Mouse (Mus musculus): ENCODE data around the gene Fam186b. TPM values are rescaled to one million over a fixed set of nuclear protein-coding genes. Genes with fewer than 3 reads are reported as not detected.
A peak's percentile ranks its signal among the peaks of the same experiment; 100 is the strongest.

Gene Fam186b
- total RNA-seq, 1 experiment from 2014 or later, result 0.05 TPM

- ATAC-seq (replicated peaks in 1 of 2; ENCODE audit: insufficient read depth in 1 of 2, low FRiP score in 2 of 2, low TSS enrichment in 1 of 2, low read depth in 1 of 2, poor library complexity in 2 of 2, severe bottlenecking in 2 of 2), result no peak
Observed at GRCm38 (mm10) chr15:99326407-99326806, 30.7 kb upstream of the Fam186b start.

- no peak for ATAC-seq (replicated peaks in 1 of 2; ENCODE audit: insufficient read depth in 1 of 2, low FRiP score in 2 of 2, low TSS enrichment in 1 of 2, low read depth in 1 of 2, poor library complexity in 2 of 2, severe bottlenecking in 2 of 2)
Observed at GRCm38 (mm10) chr15:99325598-99325997, 29.9 kb upstream of the Fam186b start.

- no peak for ATAC-seq (replicated peaks in 1 of 2; ENCODE audit: insufficient read depth in 1 of 2, low FRiP score in 2 of 2, low TSS enrichment in 1 of 2, low read depth in 1 of 2, poor library complexity in 2 of 2, severe bottlenecking in 2 of 2)
Observed at GRCm38 (mm10) chr15:99324151-99324550, 28.5 kb upstream of the Fam186b start.

- no peak for ATAC-seq (replicated peaks in 1 of 2; ENCODE audit: insufficient read depth in 1 of 2, low FRiP score in 2 of 2, low TSS enrichment in 1 of 2, low read depth in 1 of 2, poor library complexity in 2 of 2, severe bottlenecking in 2 of 2)
Observed at GRCm38 (mm10) chr15:99320978-99321377, 25.3 kb upstream of the Fam186b start.

GRCm38 (mm10) chr15:99320168-99320674, 24.5 kb upstream of the Fam186b start:
- no peak for ATAC-seq (replicated peaks in 1 of 2; ENCODE audit: insufficient read depth in 1 of 2, low FRiP score in 2 of 2, low TSS enrichment in 1 of 2, low read depth in 1 of 2, poor library complexity in 2 of 2, severe bottlenecking in 2 of 2)

GRCm38 (mm10) chr15:99319411-99319871, 23.8 kb upstream of the Fam186b start:
- ATAC-seq (replicated peaks in 1 of 2; ENCODE audit: insufficient read depth in 1 of 2, low FRiP score in 2 of 2, low TSS enrichment in 1 of 2, low read depth in 1 of 2, poor library complexity in 2 of 2, severe bottlenecking in 2 of 2), result no peak

- no peak for ATAC-seq (replicated peaks in 1 of 2; ENCODE audit: insufficient read depth in 1 of 2, low FRiP score in 2 of 2, low TSS enrichment in 1 of 2, low read depth in 1 of 2, poor library complexity in 2 of 2, severe bottlenecking in 2 of 2)
Observed at GRCm38 (mm10) chr15:99318861-99319410, 23.2 kb upstream of the Fam186b start.

GRCm38 (mm10) chr15:99318071-99318470, 22.4 kb upstream of the Fam186b start:
- ATAC-seq (replicated peaks in 1 of 2; ENCODE audit: insufficient read depth in 1 of 2, low FRiP score in 2 of 2, low TSS enrichment in 1 of 2, low read depth in 1 of 2, poor library complexity in 2 of 2, severe bottlenecking in 2 of 2), result no peak

- no peak for ATAC-seq (replicated peaks in 1 of 2; ENCODE audit: insufficient read depth in 1 of 2, low FRiP score in 2 of 2, low TSS enrichment in 1 of 2, low read depth in 1 of 2, poor library complexity in 2 of 2, severe bottlenecking in 2 of 2)
Observed at GRCm38 (mm10) chr15:99317267-99317651, 21.6 kb upstream of the Fam186b start.

- ATAC-seq (replicated peaks in 1 of 2; ENCODE audit: insufficient read depth in 1 of 2, low FRiP score in 2 of 2, low TSS enrichment in 1 of 2, low read depth in 1 of 2, poor library complexity in 2 of 2, severe bottlenecking in 2 of 2), result peak; percentile 63 to 70; a peak in 3 of 4 replicates
Observed at GRCm38 (mm10) chr15:99316314-99317266, 20.9 kb upstream of the Fam186b start.

- no peak for ATAC-seq (replicated peaks in 1 of 2; ENCODE audit: insufficient read depth in 1 of 2, low FRiP score in 2 of 2, low TSS enrichment in 1 of 2, low read depth in 1 of 2, poor library complexity in 2 of 2, severe bottlenecking in 2 of 2)
Observed at GRCm38 (mm10) chr15:99314891-99315290, 19.2 kb upstream of the Fam186b start.

GRCm38 (mm10) chr15:99310617-99311016, 14.9 kb upstream of the Fam186b start:
- no peak for ATAC-seq (replicated peaks in 1 of 2; ENCODE audit: insufficient read depth in 1 of 2, low FRiP score in 2 of 2, low TSS enrichment in 1 of 2, low read depth in 1 of 2, poor library complexity in 2 of 2, severe bottlenecking in 2 of 2)

- ATAC-seq (replicated peaks in 1 of 2; ENCODE audit: insufficient read depth in 1 of 2, low FRiP score in 2 of 2, low TSS enrichment in 1 of 2, low read depth in 1 of 2, poor library complexity in 2 of 2, severe bottlenecking in 2 of 2), result no peak
Observed at GRCm38 (mm10) chr15:99309549-99309948, 13.9 kb upstream of the Fam186b start.

GRCm38 (mm10) chr15:99307476-99307875, 11.8 kb upstream of the Fam186b start:
- ATAC-seq (replicated peaks in 1 of 2; ENCODE audit: insufficient read depth in 1 of 2, low FRiP score in 2 of 2, low TSS enrichment in 1 of 2, low read depth in 1 of 2, poor library complexity in 2 of 2, severe bottlenecking in 2 of 2), result no peak

- ATAC-seq (replicated peaks in 1 of 2; ENCODE audit: insufficient read depth in 1 of 2, low FRiP score in 2 of 2, low TSS enrichment in 1 of 2, low read depth in 1 of 2, poor library complexity in 2 of 2, severe bottlenecking in 2 of 2), result no peak
Observed at GRCm38 (mm10) chr15:99296213-99296612, 525 bp upstream of the Fam186b start.

- peak; percentile 69 to 72 for ATAC-seq (replicated peaks in 1 of 2; ENCODE audit: insufficient read depth in 1 of 2, low FRiP score in 2 of 2, low TSS enrichment in 1 of 2, low read depth in 1 of 2, poor library complexity in 2 of 2, severe bottlenecking in 2 of 2)
Observed at GRCm38 (mm10) chr15:99294813-99295374, 794 bp downstream of the Fam186b start, which contains the start of gene Prpf40b. Gene Prpf40b (plus strand): TSS chr15:99295087.

- 0 out of 4 replicates have a peak, but pooled peaks of 1 of the 2 experiments have one; percentile 20 for ATAC-seq (replicated peaks in 1 of 2; ENCODE audit: insufficient read depth in 1 of 2, low FRiP score in 2 of 2, low TSS enrichment in 1 of 2, low read depth in 1 of 2, poor library complexity in 2 of 2, severe bottlenecking in 2 of 2)
Observed at GRCm38 (mm10) chr15:99294287-99294686, 1.4 kb downstream of the Fam186b start.

- no peak for ATAC-seq (replicated peaks in 1 of 2; ENCODE audit: insufficient read depth in 1 of 2, low FRiP score in 2 of 2, low TSS enrichment in 1 of 2, low read depth in 1 of 2, poor library complexity in 2 of 2, severe bottlenecking in 2 of 2)
Observed at GRCm38 (mm10) chr15:99290586-99290985, 5.1 kb downstream of the Fam186b start.

Data from hematopoietic stem cell, adult 5-6 weeks (primary cell).